Mouse (Mus musculus): ENCODE measurements around the gene Nudt4. TPM values are rescaled to one million over a fixed set of nuclear protein-coding genes. Genes with fewer than 3 reads are reported as not detected.

The Nudt4 gene
- polyA plus RNA-seq, 1 experiment from 2014 or later: 113 TPM

DNA sequence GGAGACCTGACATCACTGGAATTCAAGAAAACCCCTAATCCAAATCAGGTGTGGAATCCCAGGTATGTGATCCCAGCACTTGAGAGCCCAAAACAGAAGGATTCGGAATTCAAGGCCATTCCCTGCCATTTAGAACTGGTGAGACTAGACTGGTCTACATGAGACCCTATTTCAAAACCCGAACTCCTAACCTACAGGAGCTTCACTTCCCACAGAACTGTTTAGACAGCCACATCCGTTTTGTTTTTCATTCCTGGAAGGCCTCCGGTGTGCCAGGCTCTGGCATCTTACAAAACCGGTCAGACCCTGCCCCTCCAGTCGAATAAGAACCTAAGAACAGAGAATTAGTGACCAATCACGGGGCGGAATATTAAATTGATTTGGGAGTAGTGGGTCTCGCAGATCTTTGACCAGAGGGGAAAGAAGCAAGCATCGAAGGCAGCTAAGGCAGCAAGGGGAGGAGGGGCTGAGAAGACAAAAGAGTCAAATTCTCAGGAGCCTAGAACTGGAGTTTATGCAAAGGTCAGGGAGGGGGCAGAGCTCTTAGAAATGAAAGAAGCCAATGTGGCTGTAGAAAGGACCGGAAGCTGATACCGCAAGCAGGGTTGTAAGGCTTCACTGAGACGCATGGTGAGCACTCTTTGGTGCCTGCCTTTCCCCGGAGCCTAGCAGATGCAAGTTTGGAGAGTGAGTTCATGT is 1.4 kb upstream of the Nudt4 start:
- no peak for ATAC-seq (replicated peaks; ENCODE audit: low FRiP score)

GRCm38 (mm10) chr10:95562859-95563841 is 796 bp downstream of the Nudt4 start:
- Histone ChIP-seq H3K4me1 (peaks cover 58% of the 10 kb centered on the region), H3K9me3 (replicated peaks) (no peaks in the 10 kb centered on the region), H3K27ac (peak overlapping the region; percentile 93), H3K9ac (peak overlapping the region; percentile 97), H3K4me2 (peak overlapping the region; percentile 75), H3K4me3 (replicated peaks) (peak overlapping the region; percentile 94), H3K36me3 (0 out of 2 replicates have a peak, but pooled peaks cover 2% of the 10 kb centered on the region), H3K27me3 (no peaks in the 10 kb centered on the region)
- under 1% methylated on average over 65 of the region's 65 CpGs for WGBS
- peak; percentile 44 for ATAC-seq (replicated peaks; ENCODE audit: low FRiP score)

More for the DNA sequence above, 1.4 kb upstream of the Nudt4 start:
- no peak overlapping the region for H3K9ac ChIP-seq
- no peaks in the 10 kb centered on the region for H3K27me3 ChIP-seq
- no peaks in the 10 kb centered on the region for H3K36me3 ChIP-seq
- H3K27ac ChIP-seq: peak overlapping the region; percentile 66
- H3K4me3 ChIP-seq (replicated peaks): no peak overlapping the region
- H3K4me2 ChIP-seq: peak overlapping the region; percentile 30
- 25% methylated on average over 14 of the region's 14 CpGs for WGBS
- no peaks in the 10 kb centered on the region for H3K9me3 ChIP-seq (replicated peaks)
- H3K4me1 ChIP-seq: peaks cover 45% of the 10 kb centered on the region

GRCm38 (mm10) chr10:95562395-95562794 is 1.6 kb downstream of the Nudt4 start:
- H3K4me2 ChIP-seq: peak overlapping the region; percentile 75
- ATAC-seq (replicated peaks; ENCODE audit: low FRiP score): no peak
- peak overlapping the region; percentile 97 for H3K9ac ChIP-seq
- H3K36me3 ChIP-seq: peaks cover 7% of the 10 kb centered on the region
- no peaks in the 10 kb centered on the region for H3K9me3 ChIP-seq (replicated peaks)
- H3K4me1 ChIP-seq: peaks cover 57% of the 10 kb centered on the region
- H3K4me3 ChIP-seq (replicated peaks): peak overlapping the region; percentile 94
- WGBS: 3% methylated on average over 8 of the region's 8 CpGs
- peak overlapping the region; percentile 93; the same call in 1 of the 2 replicates for H3K27ac ChIP-seq
- H3K27me3 ChIP-seq: no peaks in the 10 kb centered on the region

DNA sequence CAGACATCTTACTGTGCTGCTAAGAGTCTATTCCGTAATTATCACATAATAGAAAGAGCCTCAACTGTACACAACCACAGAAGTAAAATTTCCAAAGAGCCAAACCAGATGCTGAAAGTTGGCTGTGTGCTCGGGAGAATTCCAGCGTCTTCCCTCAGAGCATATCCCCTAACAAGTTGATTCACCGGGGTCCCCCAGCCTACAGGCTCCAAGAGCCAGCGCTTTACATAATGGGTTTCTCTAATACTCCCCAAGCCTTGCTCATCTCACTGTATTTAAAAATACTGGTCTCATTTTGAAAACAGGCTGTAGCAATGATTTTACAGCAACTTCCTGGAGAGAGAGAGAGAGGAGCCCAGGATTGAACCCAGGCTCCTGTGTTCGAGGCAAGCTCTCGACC is 2.3 kb downstream of the Nudt4 start:
- Histone ChIP-seq H3K9ac (peak overlapping the region; percentile 97), H3K4me2 (peak overlapping the region; percentile 75), H3K9me3 (replicated peaks) (no peaks in the 10 kb centered on the region), H3K27me3 (no peaks in the 10 kb centered on the region), H3K4me1 (peaks cover 57% of the 10 kb centered on the region), H3K4me3 (replicated peaks) (peak overlapping the region; percentile 94), H3K36me3 (peaks cover 12% of the 10 kb centered on the region), H3K27ac (peak overlapping the region; percentile 25; the same call in 1 of the 2 replicates)
- 48% methylated on average over 7 of the region's 7 CpGs for WGBS
- ATAC-seq (replicated peaks; ENCODE audit: low FRiP score): no peak

DNA sequence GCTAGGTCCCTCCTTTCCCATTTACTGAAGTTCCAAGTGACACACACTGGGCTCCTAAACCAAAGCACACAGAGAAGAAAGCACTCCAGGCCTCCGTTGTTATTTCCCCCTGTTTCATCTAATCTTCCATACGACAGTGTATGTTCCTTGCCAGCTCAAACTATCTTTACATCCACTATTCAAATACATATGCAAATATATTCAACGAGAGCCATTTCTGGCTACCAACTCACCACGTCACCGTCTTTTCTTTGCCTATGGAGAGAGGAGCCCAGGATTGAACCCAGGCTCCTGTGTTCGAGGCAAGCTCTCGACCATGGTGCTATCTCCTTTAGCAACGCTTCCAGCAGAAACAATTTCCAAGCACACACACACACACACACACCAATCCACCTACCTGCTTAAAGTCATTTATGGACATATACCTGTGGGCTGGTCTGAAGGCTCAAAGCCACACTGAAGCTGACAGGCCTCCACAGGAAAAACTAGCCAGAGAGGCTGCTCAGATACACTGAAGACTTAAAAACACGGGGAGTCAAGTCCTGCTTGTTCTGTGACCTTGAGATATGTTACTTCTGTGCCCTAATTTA is 3.5 kb downstream of the Nudt4 start:
- Histone ChIP-seq H3K4me2 (peak overlapping the region; percentile 42), H3K27me3 (no peaks in the 10 kb centered on the region), H3K9ac (no peak overlapping the region), H3K27ac (0 out of 2 replicates have a peak overlapping the region, but pooled peaks have one; percentile 37), H3K36me3 (peaks cover 16% of the 10 kb centered on the region), H3K4me3 (replicated peaks) (peak overlapping the region; percentile 94), H3K9me3 (replicated peaks) (no peaks in the 10 kb centered on the region), H3K4me1 (peaks cover 58% of the 10 kb centered on the region)
- WGBS: 88% methylated on average over 9 of the region's 9 CpGs
- no peak for ATAC-seq (replicated peaks; ENCODE audit: low FRiP score)

- WGBS: 70% methylated on average over 7 of the region's 7 CpGs
- Histone ChIP-seq H3K4me2 (peak overlapping the region; percentile 42), H3K36me3 (peaks cover 16% of the 10 kb centered on the region), H3K27ac (no peak overlapping the region), H3K4me1 (peaks cover 52% of the 10 kb centered on the region), H3K4me3 (replicated peaks) (peak overlapping the region; percentile 94), H3K27me3 (no peaks in the 10 kb centered on the region), H3K9ac (peak overlapping the region; percentile 14; the same call in 1 of the 2 replicates), H3K9me3 (replicated peaks) (no peaks in the 10 kb centered on the region)
- no peak for ATAC-seq (replicated peaks; ENCODE audit: low FRiP score)
These were observed 4.5 kb downstream of the Nudt4 start for GRCm38 (mm10) chr10:95559426-95559825.

DNA sequence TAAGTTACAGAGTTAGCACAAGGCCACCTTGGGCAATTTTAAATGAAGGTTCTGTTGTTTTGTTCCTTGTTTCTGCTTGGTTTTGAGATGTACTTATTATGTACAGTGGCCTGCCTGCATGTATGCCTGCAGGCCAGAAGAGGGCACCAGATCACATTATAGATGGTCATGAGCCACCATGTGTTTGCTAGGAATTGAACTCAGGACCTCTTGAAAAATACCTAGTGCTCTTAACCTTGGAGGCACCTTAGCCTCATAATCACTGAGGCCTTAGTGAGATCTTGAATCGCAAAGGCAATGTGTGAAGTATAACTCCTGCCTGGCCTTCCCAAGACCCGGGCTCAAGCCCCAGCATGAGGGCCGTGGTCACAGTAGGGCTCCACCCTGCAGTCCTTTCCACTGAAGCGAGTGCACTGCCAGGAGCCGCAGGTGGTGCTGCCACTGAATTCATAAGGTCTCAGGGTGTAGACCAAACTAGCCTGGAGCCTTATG is 6.6 kb downstream of the Nudt4 start:
- 0 out of 2 replicates have a peak, but pooled peaks have one; percentile 41 for ATAC-seq (replicated peaks; ENCODE audit: low FRiP score)
- Histone ChIP-seq H3K27ac (no peak overlapping the region), H3K9ac (no peak overlapping the region), H3K4me2 (no peak overlapping the region), H3K4me1 (peaks cover 52% of the 10 kb centered on the region), H3K36me3 (peaks cover 17% of the 10 kb centered on the region), H3K9me3 (replicated peaks) (no peaks in the 10 kb centered on the region), H3K4me3 (replicated peaks) (no peak overlapping the region), H3K27me3 (no peaks in the 10 kb centered on the region)
- 88% methylated on average over 5 of the region's 5 CpGs for WGBS

GRCm38 (mm10) chr10:95555866-95556265 is 8.1 kb downstream of the Nudt4 start:
- H3K27ac ChIP-seq: 0 out of 2 replicates have a peak overlapping the region, but pooled peaks have one; percentile 10
- WGBS: 77% methylated on average over 11 of the region's 11 CpGs
- no peak overlapping the region for H3K4me2 ChIP-seq
- no peak for ATAC-seq (replicated peaks; ENCODE audit: low FRiP score)
- H3K4me3 ChIP-seq (replicated peaks): no peak overlapping the region
- no peak overlapping the region for H3K9ac ChIP-seq
- H3K9me3 ChIP-seq (replicated peaks): no peaks in the 10 kb centered on the region
- peaks cover 29% of the 10 kb centered on the region for H3K36me3 ChIP-seq
- H3K27me3 ChIP-seq: no peaks in the 10 kb centered on the region
- H3K4me1 ChIP-seq: peaks cover 43% of the 10 kb centered on the region

GRCm38 (mm10) chr10:95552326-95552725 is 11.6 kb downstream of the Nudt4 start:
- no peak for ATAC-seq (replicated peaks; ENCODE audit: low FRiP score)
- H3K27ac ChIP-seq: no peak overlapping the region
- H3K36me3 ChIP-seq: peaks cover 53% of the 10 kb centered on the region
- H3K9ac ChIP-seq: no peak overlapping the region
- WGBS: 64% methylated on average over 3 of the region's 3 CpGs
- no peaks in the 10 kb centered on the region for H3K9me3 ChIP-seq (replicated peaks)
- H3K4me1 ChIP-seq: peaks cover 19% of the 10 kb centered on the region
- H3K27me3 ChIP-seq: no peaks in the 10 kb centered on the region
- H3K4me3 ChIP-seq (replicated peaks): no peak overlapping the region
- H3K4me2 ChIP-seq: no peak overlapping the region

GRCm38 (mm10) chr10:95551752-95552151 is 12.2 kb downstream of the Nudt4 start:
- Histone ChIP-seq H3K9ac (no peak overlapping the region), H3K9me3 (replicated peaks) (no peaks in the 10 kb centered on the region), H3K4me1 (peaks cover 17% of the 10 kb centered on the region), H3K4me2 (no peak overlapping the region), H3K36me3 (peaks cover 54% of the 10 kb centered on the region), H3K4me3 (replicated peaks) (no peak overlapping the region), H3K27me3 (no peaks in the 10 kb centered on the region), H3K27ac (no peak overlapping the region)
- no peak for ATAC-seq (replicated peaks; ENCODE audit: low FRiP score)

GRCm38 (mm10) chr10:95550506-95550905 is 13.4 kb downstream of the Nudt4 start:
- H3K4me2 ChIP-seq: no peak overlapping the region
- no peaks in the 10 kb centered on the region for H3K27me3 ChIP-seq
- 0 out of 2 replicates have a peak, but pooled peaks cover 6% of the 10 kb centered on the region for H3K4me1 ChIP-seq
- no peaks in the 10 kb centered on the region for H3K9me3 ChIP-seq (replicated peaks)
- H3K36me3 ChIP-seq: peaks cover 62% of the 10 kb centered on the region
- H3K4me3 ChIP-seq (replicated peaks): no peak overlapping the region
- no peak overlapping the region for H3K9ac ChIP-seq
- no peak overlapping the region for H3K27ac ChIP-seq
- ATAC-seq (replicated peaks; ENCODE audit: low FRiP score): no peak
- 61% methylated on average over 1 of the region's 1 CpGs for whole genome bisulfite sequencing

All from kidney, embryonic 15.5 days (tissue).